Mouse (Mus musculus): ENCODE measurements around the gene Rasgrp2.
A peak's percentile ranks its signal among the peaks of the same experiment; 100 is the strongest.

The Rasgrp2 gene

GRCm38 (mm10) chr19:6407109-6407508 lies 8.0 kb downstream of the Rasgrp2 start:
- no peak for DNase-seq (ENCODE audit: low spot score in 2 of 2)

GRCm38 (mm10) chr19:6407816-6408510 lies 8.8 kb downstream of the Rasgrp2 start:
- no peak for DNase-seq (ENCODE audit: low spot score in 2 of 2)

- DNase-seq (ENCODE audit: low spot score in 2 of 2): no peak
These were observed 9.6 kb downstream of the Rasgrp2 start for GRCm38 (mm10) chr19:6408749-6409148.

- DNase-seq (ENCODE audit: low spot score in 2 of 2): no peak
These were observed 10.0 kb downstream of the Rasgrp2 start for GRCm38 (mm10) chr19:6409176-6409575.

- DNase-seq (ENCODE audit: low spot score in 2 of 2): no peak
These were observed 10.8 kb downstream of the Rasgrp2 start for GRCm38 (mm10) chr19:6409936-6410335.

GRCm38 (mm10) chr19:6412798-6413197 lies 13.7 kb downstream of the Rasgrp2 start:
- no peak for DNase-seq (ENCODE audit: low spot score in 2 of 2)

- no peak for DNase-seq (ENCODE audit: low spot score in 2 of 2)
These were observed 16.3 kb downstream of the Rasgrp2 start for GRCm38 (mm10) chr19:6415454-6415853.

GRCm38 (mm10) chr19:6416124-6416770 lies 17.1 kb downstream of the Rasgrp2 start:
- no peak for DNase-seq (ENCODE audit: low spot score in 2 of 2)

GRCm38 (mm10) chr19:6416894-6417761 lies 18.0 kb downstream of the Rasgrp2 start:
- DNase-seq (ENCODE audit: low spot score in 2 of 2): no peak

GRCm38 (mm10) chr19:6418233-6418879 lies 19.2 kb downstream of the Rasgrp2 start, which contains the start of gene Nrxn2:
Nrxn2 (plus strand) TSS chr19:6418731.
- DNase-seq (ENCODE audit: low spot score in 2 of 2): peak; percentile 60 to 68

GRCm38 (mm10) chr19:6418984-6419692 lies 20.0 kb downstream of the Rasgrp2 start:
- no peak for DNase-seq (ENCODE audit: low spot score in 2 of 2)

- DNase-seq (ENCODE audit: low spot score in 2 of 2): no peak
These were observed 20.7 kb downstream of the Rasgrp2 start for GRCm38 (mm10) chr19:6419805-6420310.

GRCm38 (mm10) chr19:6420481-6421210 lies 21.5 kb downstream of the Rasgrp2 start:
- DNase-seq (ENCODE audit: low spot score in 2 of 2): no peak

- DNase-seq (ENCODE audit: low spot score in 2 of 2): no peak
These were observed 22.1 kb downstream of the Rasgrp2 start for GRCm38 (mm10) chr19:6421211-6421590.

GRCm38 (mm10) chr19:6422014-6422413 lies 22.9 kb downstream of the Rasgrp2 start:
- no peak for DNase-seq (ENCODE audit: low spot score in 2 of 2)

GRCm38 (mm10) chr19:6423241-6423640 lies 24.1 kb downstream of the Rasgrp2 start:
- DNase-seq (ENCODE audit: low spot score in 2 of 2): no peak

- DNase-seq (ENCODE audit: low spot score in 2 of 2): no peak
These were observed 25.2 kb downstream of the Rasgrp2 start for GRCm38 (mm10) chr19:6424137-6424881.

GRCm38 (mm10) chr19:6425595-6425994 lies 26.5 kb downstream of the Rasgrp2 start:
- no peak for DNase-seq (ENCODE audit: low spot score in 2 of 2)

- DNase-seq (ENCODE audit: low spot score in 2 of 2): peak in 1 of 2 experiments; percentile 43
These were observed 27.8 kb downstream of the Rasgrp2 start for GRCm38 (mm10) chr19:6426703-6427500.
